Mouse (Mus musculus) small intestine, adult 2 months (tissue): ENCODE data around the gene Arhgap4. TPM values are rescaled to one million over a fixed set of nuclear protein-coding genes. Genes with fewer than 3 reads are reported as not detected.
A peak's percentile ranks its signal among the peaks of the same experiment; 100 is the strongest.

ENCODE experiments used
- H3K27ac ChIP-seq: fragments of 200-500 bp; 2 replicates; pipeline ENCODE4 v1.5.1; 2012; ENCODE audit warnings: low read depth, low read length, control low read depth, inconsistent platforms; ENCODE audit not compliant: insufficient read depth
- H3K27me3 ChIP-seq: fragments of 200-500 bp; 2 replicates; pipeline ENCODE4 v1.6.1; 2012; ENCODE audit warnings: mild to moderate bottlenecking, moderate library complexity, low read length, inconsistent platforms; ENCODE audit not compliant: control insufficient read depth, insufficient read depth
- H3K36me3 ChIP-seq: fragments of 200-500 bp; 2 replicates; pipeline ENCODE4 v1.6.1; 2012; ENCODE audit warnings: mild to moderate bottlenecking, low read length, control low read depth, inconsistent platforms; ENCODE audit not compliant: control insufficient read depth, insufficient read depth
- H3K4me1 ChIP-seq: fragments of 200-500 bp; 2 replicates; pipeline ENCODE4 v1.6.1; 2012; ENCODE audit warnings: low read length, inconsistent platforms, mixed read lengths; ENCODE audit not compliant: control insufficient read depth, insufficient read depth, insufficient read length
- H3K4me3 ChIP-seq: fragments of 200-500 bp; 2 replicates; pipeline ENCODE4 v1.5.1; 2012; ENCODE audit warnings: low read depth, mild to moderate bottlenecking, control low read depth, inconsistent platforms, low read length, moderate library complexity
- CTCF ChIP-seq: fragments of 200-500 bp; IDR thresholded peaks from 2 replicates; pipeline ENCODE4 v1.5.1; 2012; ENCODE audit warnings: low read depth, mild to moderate bottlenecking, control low read depth, inconsistent platforms, low read length, moderate library complexity, mixed read lengths; ENCODE audit not compliant: insufficient replicate concordance, insufficient read length; ENCODE audit errors: extremely low read depth
- POLR2A ChIP-seq: fragments of 200-500 bp; IDR thresholded peaks from 2 replicates; pipeline ENCODE4 v1.6.1; 2012; ENCODE audit warnings: low read depth, mild to moderate bottlenecking, control low read depth, inconsistent platforms, low read length, moderate library complexity
- WGBS: fragments of 180-500 bp; shearing (Covaris S2); methylation state at CpG from one replicate; pipeline ENCODE4 v1.1.7; 2018; 5-methylcytosine and 5-hydroxymethylcytosine counted together
- polyA plus RNA-seq: library from polyadenylated mRNA; depleted of rRNA; stranded (reverse); fragments of >200 nt; gene quantifications from 2 replicates; pipeline ENCODE4 v1.2.3, GENCODE M21; 2012

The Arhgap4 gene
- polyA plus RNA-seq, 1 experiment: 16.7 TPM

DNA sequence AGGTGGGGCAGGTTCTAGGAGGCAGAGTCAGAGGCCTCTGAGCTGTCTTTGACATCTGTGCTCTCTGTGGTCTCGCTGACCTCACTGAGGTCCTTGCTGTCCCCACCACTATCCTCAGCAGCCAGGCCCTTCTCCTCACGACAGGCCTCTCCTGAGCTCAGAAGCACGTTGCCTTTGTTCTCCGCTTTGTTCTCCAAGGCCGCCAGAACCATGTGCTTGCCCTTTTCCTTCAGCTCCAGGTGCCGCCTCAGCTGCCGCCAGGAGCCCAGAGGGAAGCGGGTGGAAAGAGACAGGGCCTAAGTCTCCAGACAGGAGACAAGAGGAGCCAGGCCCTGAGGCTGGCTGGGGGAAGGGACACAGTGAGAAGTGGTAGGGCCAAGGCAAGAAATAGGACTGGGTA, 4.7 kb downstream of the Arhgap4 start:
- no peaks in the 10 kb centered on the region for H3K27me3 ChIP-seq
- H3K36me3 ChIP-seq: peaks cover 9% of the 10 kb centered on the region
- no peak for TF ChIP-seq CTCF
- TF ChIP-seq POLR2A: no peak
- H3K4me3 ChIP-seq: no peak overlapping the region
- 84% methylated on average over 8 of the region's 8 CpGs for WGBS
- no peak overlapping the region for H3K27ac ChIP-seq
- H3K4me1 ChIP-seq: no peaks in the 10 kb centered on the region

- Histone ChIP-seq H3K4me3 (peak overlapping the region; percentile 50), H3K36me3 (peaks cover 8% of the 10 kb centered on the region), H3K27ac (peak overlapping the region; percentile 68), H3K27me3 (no peaks in the 10 kb centered on the region), H3K4me1 (peaks cover 4% of the 10 kb centered on the region)
- WGBS: 20% methylated on average over 31 of the region's 31 CpGs
- TF ChIP-seq POLR2A (peak; percentile 63; the same call in 1 of the 2 replicates), CTCF (no peak)
Measured at GRCm38 (mm10) chrX:73914827-73915703, 6.6 kb downstream of the Arhgap4 start.

DNA sequence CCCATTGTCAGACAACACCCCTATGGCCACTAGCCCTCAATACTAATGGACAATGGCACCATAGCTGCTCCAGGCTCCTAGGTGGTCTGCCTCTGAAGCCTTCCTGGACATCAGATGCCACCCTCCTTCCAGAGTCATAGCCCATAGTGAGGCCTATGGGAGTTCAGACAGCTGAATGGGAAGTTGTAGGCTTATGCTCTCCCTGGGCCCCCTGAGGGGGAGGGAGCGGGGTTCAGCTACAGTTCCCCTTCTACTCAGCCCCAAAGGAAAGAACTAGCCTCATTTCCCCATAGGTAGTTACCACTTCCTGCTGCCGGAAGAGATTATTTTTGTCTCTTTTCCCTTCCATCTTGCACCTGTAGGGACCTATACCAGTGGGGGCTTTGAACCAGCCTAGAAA, 10.1 kb downstream of the Arhgap4 start:
- WGBS: 75% methylated on average over 2 of the region's 2 CpGs
- peaks cover 4% of the 10 kb centered on the region for H3K4me1 ChIP-seq
- no peak overlapping the region for H3K4me3 ChIP-seq
- H3K36me3 ChIP-seq: no peaks in the 10 kb centered on the region
- H3K27me3 ChIP-seq: no peaks in the 10 kb centered on the region
- peak overlapping the region; percentile 86 for H3K27ac ChIP-seq
- TF ChIP-seq CTCF (no peak), POLR2A (no peak)

- Histone ChIP-seq H3K27me3 (no peaks in the 10 kb centered on the region), H3K27ac (peak overlapping the region; percentile 86), H3K4me1 (peaks cover 4% of the 10 kb centered on the region), H3K36me3 (no peaks in the 10 kb centered on the region), H3K4me3 (peak overlapping the region; percentile 51)
- WGBS: 8% methylated on average over 24 of the region's 26 CpGs
- TF ChIP-seq CTCF: no peak
Measured at GRCm38 (mm10) chrX:73911156-73911555, 10.5 kb downstream of the Arhgap4 start.

GRCm38 (mm10) chrX:73910451-73910850, 11.2 kb downstream of the Arhgap4 start:
- no peak for TF ChIP-seq CTCF
- TF ChIP-seq POLR2A: no peak
- H3K4me3 ChIP-seq: peak overlapping the region; percentile 51; the same call in 1 of the 2 replicates
- peaks cover 1% of the 10 kb centered on the region; the same call in 1 of the 2 replicates for H3K36me3 ChIP-seq
- H3K27ac ChIP-seq: peak overlapping the region; percentile 76
- H3K27me3 ChIP-seq: no peaks in the 10 kb centered on the region
- H3K4me1 ChIP-seq: peaks cover 4% of the 10 kb centered on the region

DNA sequence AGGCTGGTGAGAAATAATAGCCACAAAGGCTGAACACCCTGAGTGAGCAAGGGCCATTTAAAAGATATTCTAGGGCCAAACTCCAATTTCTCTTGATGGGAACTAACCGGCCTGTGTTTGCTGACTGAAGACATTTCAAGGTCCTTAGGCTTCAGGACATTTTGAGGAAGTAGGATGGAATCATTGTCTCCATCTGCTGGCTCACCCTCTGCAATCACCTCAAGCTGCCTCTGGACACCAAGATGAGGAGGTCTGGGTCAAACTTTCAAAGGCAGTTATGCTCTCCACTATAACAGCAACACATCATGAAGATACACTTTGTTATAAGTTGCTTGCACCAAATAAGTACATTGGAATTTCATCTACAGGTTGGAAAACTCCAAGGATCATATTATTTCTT, 11.6 kb downstream of the Arhgap4 start:
- H3K4me3 ChIP-seq: no peak overlapping the region
- 45% methylated on average over 1 of the region's 1 CpGs for whole genome bisulfite sequencing

GRCm38 (mm10) chrX:73897959-73898358, 23.7 kb downstream of the Arhgap4 start:
- no peak for TF ChIP-seq POLR2A
- no peak for TF ChIP-seq CTCF
- Histone ChIP-seq H3K27ac (no peak overlapping the region), H3K4me1 (no peaks in the 10 kb centered on the region), H3K4me3 (no peak overlapping the region), H3K36me3 (no peaks in the 10 kb centered on the region), H3K27me3 (no peaks in the 10 kb centered on the region)
- 91% methylated on average over 3 of the region's 3 CpGs for WGBS

More for the DNA sequence above, 11.6 kb downstream of the Arhgap4 start:
- peaks cover 4% of the 10 kb centered on the region for H3K4me1 ChIP-seq
- no peak for TF ChIP-seq POLR2A
- TF ChIP-seq CTCF: no peak
- H3K36me3 ChIP-seq: peaks cover 1% of the 10 kb centered on the region
- H3K27ac ChIP-seq: no peak overlapping the region
- no peaks in the 10 kb centered on the region for H3K27me3 ChIP-seq
